Mouse (Mus musculus): Measurements from ENCODE around the gene Ganc.

Gene Ganc

GRCm38 (mm10) chr2:120501931-120502604 is 98.4 kb downstream of the Ganc start:
- no peak for DNase-seq (ENCODE audit: low spot score)

GRCm38 (mm10) chr2:120502605-120502990 is 98.9 kb downstream of the Ganc start:
- no peak for DNase-seq (ENCODE audit: low spot score)

- DNase-seq (ENCODE audit: low spot score): no peak
Observed at GRCm38 (mm10) chr2:120503094-120503493, 99.4 kb downstream of the Ganc start.

- DNase-seq (ENCODE audit: low spot score): no peak
Observed at GRCm38 (mm10) chr2:120503992-120504391, 100.3 kb downstream of the Ganc start.

All from c-Kit-positive CD71-positive TER-119-positive erythroid progenitor cells, embryonic 14.5 days (primary cell).